Mouse (Mus musculus) hindbrain, embryonic 10.5 days (tissue): ENCODE results near the gene Hist1h2af. TPM values are rescaled to one million over a fixed set of nuclear protein-coding genes. Genes with fewer than 3 reads are reported as not detected.
"Not testable (repeated sequence)": the region's sequence is repeated elsewhere in the genome, so short reads cannot be mapped to it uniquely, and the experiment has no call there.

Source experiments
- DNase-seq: peaks from one replicate; pipeline ENCODE4 v3.0.0-alpha.2; 2017; ENCODE audit warnings: low spot score
- H3K27ac ChIP-seq: fragments of 300-500 bp; sonication (generic); 2 replicates; pipeline ENCODE4 v1.5.1; 2016; ENCODE audit warnings: mild to moderate bottlenecking, moderate library complexity
- H3K27me3 ChIP-seq: fragments of 300-500 bp; sonication (generic); 2 replicates; pipeline ENCODE4 v1.6.1; 2016; ENCODE audit warnings: mild to moderate bottlenecking; ENCODE audit not compliant: poor library complexity, insufficient read depth, severe bottlenecking
- H3K36me3 ChIP-seq: fragments of 300-500 bp; sonication (generic); 2 replicates; pipeline ENCODE4 v1.6.1; 2016; ENCODE audit warnings: mild to moderate bottlenecking, moderate library complexity
- H3K4me1 ChIP-seq: fragments of 300-500 bp; sonication (generic); replicated peaks from 2 replicates; pipeline ENCODE4 v1.6.1; 2016; ENCODE audit warnings: mild to moderate bottlenecking
- H3K4me3 ChIP-seq: fragments of 300-500 bp; sonication (generic); 2 replicates; pipeline ENCODE4 v1.5.1; 2016; ENCODE audit warnings: mild to moderate bottlenecking, moderate library complexity
- H3K9me3 ChIP-seq: fragments of 300-500 bp; sonication (generic); 2 replicates; pipeline ENCODE4 v1.6.1; 2016; ENCODE audit warnings: mild to moderate bottlenecking, moderate library complexity
- WGBS: fragments of 180-500 bp; shearing (Covaris S2); methylation state at CpG from one replicate; pipeline ENCODE4 v1.1.7; 2016; 5-methylcytosine and 5-hydroxymethylcytosine counted together
- polyA plus RNA-seq: library from polyadenylated mRNA; unstranded; fragments of >200 nt; fragmentation: Nextera tagmentation; extraction: Ambion mirVana; gene quantifications from 2 replicates; pipeline ENCODE4 v1.2.1, GENCODE M21; 2016

Gene Hist1h2af
- polyA plus RNA-seq, 1 experiment from 2014 or later: 9.2 TPM

GRCm38 (mm10) chr13:23573034-23573897 is 39.6 kb downstream of the Hist1h2af start:
- not testable (repeated sequence) for DNase-seq

GRCm38 (mm10) chr13:23573898-23574524 is 40.3 kb downstream of the Hist1h2af start, which contains the start of the genes Hist1h2bf and Hist1h2ad:
Gene Hist1h2bf (minus strand): TSS chr13:23574196.
Gene Hist1h2ad (plus strand): TSS chr13:23574381.
- peak; percentile 91 for DNase-seq
- not testable (repeated sequence) for H3K27me3 ChIP-seq, H3K9me3 ChIP-seq, H3K36me3 ChIP-seq
- H3K4me1 ChIP-seq: peaks cover 38% of the 10 kb centered on the region
- under 1% methylated on average over 42 of the region's 42 CpGs for WGBS
- H3K4me3 ChIP-seq: peak within 1 kb of the TSS; percentile 62
- peak within 1 kb of the TSS; percentile 91 for H3K27ac ChIP-seq

More at GRCm38 (mm10) chr13:23573034-23573897, 39.6 kb downstream of the Hist1h2af start:
- Histone ChIP-seq H3K4me1 (peaks cover 38% of the 10 kb centered on the region), H3K4me3 (peak overlapping the region; percentile 56), H3K27ac (peak overlapping the region; percentile 91)
- 8% methylated on average over 20 of the region's 20 CpGs for WGBS
- not testable (repeated sequence) for H3K36me3 ChIP-seq, H3K9me3 ChIP-seq, H3K27me3 ChIP-seq

- not testable (repeated sequence) for DNase-seq, H3K9me3 ChIP-seq, H3K27me3 ChIP-seq, H3K36me3 ChIP-seq
- Histone ChIP-seq H3K4me1 (peaks cover 38% of the 10 kb centered on the region), H3K27ac (peak overlapping the region; percentile 91), H3K4me3 (peak overlapping the region; percentile 62)
- WGBS: under 1% methylated on average over 11 of the region's 39 CpGs
Observed at GRCm38 (mm10) chr13:23574546-23575170, 41.0 kb downstream of the Hist1h2af start.

GRCm38 (mm10) chr13:23575271-23575851 is 41.7 kb downstream of the Hist1h2af start, which contains the start of gene Hist1h3d:
Gene Hist1h3d (plus strand): TSS chr13:23575763.
- no peaks in the 10 kb centered on the region for H3K27me3 ChIP-seq

GRCm38 (mm10) chr13:23575864-23576313 is 42.2 kb downstream of the Hist1h2af start:
- peaks cover 36% of the 10 kb centered on the region for H3K4me1 ChIP-seq
- H3K36me3 ChIP-seq, H3K9me3 ChIP-seq, H3K27me3 ChIP-seq, DNase-seq: not testable (repeated sequence)
- peak overlapping the region; percentile 93 for H3K27ac ChIP-seq
- peak overlapping the region; percentile 62 for H3K4me3 ChIP-seq
- under 1% methylated on average over 17 of the region's 40 CpGs for WGBS

More at GRCm38 (mm10) chr13:23575271-23575851, 41.7 kb downstream of the Hist1h2af start, which contains the start of gene Hist1h3d:
- no peaks in the 10 kb centered on the region for H3K36me3 ChIP-seq
- H3K4me3 ChIP-seq: peak within 1 kb of the TSS; percentile 62
- no peaks in the 10 kb centered on the region for H3K9me3 ChIP-seq
- peak within 1 kb of the TSS; percentile 93 for H3K27ac ChIP-seq
- peaks cover 33% of the 10 kb centered on the region for H3K4me1 ChIP-seq
- DNase-seq: peak; percentile 62
- under 1% methylated on average over 18 of the region's 18 CpGs for WGBS

- Histone ChIP-seq H3K9me3 (no peaks in the 10 kb centered on the region), H3K4me1 (peaks cover 38% of the 10 kb centered on the region), H3K27me3 (no peaks in the 10 kb centered on the region), H3K36me3 (no peaks in the 10 kb centered on the region), H3K4me3 (peak overlapping the region; percentile 62), H3K27ac (peak overlapping the region; percentile 93)
- 3% methylated on average over 7 of the region's 7 CpGs for whole genome bisulfite sequencing
- DNase-seq: peak; percentile 44
Observed at GRCm38 (mm10) chr13:23576351-23576881, 42.7 kb downstream of the Hist1h2af start.

GRCm38 (mm10) chr13:23576906-23577639 is 43.4 kb downstream of the Hist1h2af start:
- no peaks in the 10 kb centered on the region for H3K36me3 ChIP-seq
- no peaks in the 10 kb centered on the region for H3K27me3 ChIP-seq
- no peak for DNase-seq
- 51% methylated on average over 6 of the region's 6 CpGs for WGBS
- peak overlapping the region; percentile 62 for H3K4me3 ChIP-seq
- peak overlapping the region; percentile 93 for H3K27ac ChIP-seq
- no peaks in the 10 kb centered on the region for H3K9me3 ChIP-seq
- peaks cover 42% of the 10 kb centered on the region for H3K4me1 ChIP-seq

GRCm38 (mm10) chr13:23577835-23578234 is 44.1 kb downstream of the Hist1h2af start:
- WGBS: 88% methylated on average over 1 of the region's 1 CpGs
- Histone ChIP-seq H3K9me3 (no peaks in the 10 kb centered on the region), H3K4me3 (no peak overlapping the region), H3K4me1 (peaks cover 43% of the 10 kb centered on the region), H3K36me3 (no peaks in the 10 kb centered on the region), H3K27ac (peak overlapping the region; percentile 93), H3K27me3 (no peaks in the 10 kb centered on the region)
- no peak for DNase-seq

- under 1% methylated on average over 43 of the region's 43 CpGs for WGBS
- peak within 1 kb of the TSS; percentile 95 for H3K27ac ChIP-seq
- no peaks in the 10 kb centered on the region for H3K27me3 ChIP-seq
- no peaks in the 10 kb centered on the region for H3K9me3 ChIP-seq
- H3K4me1 ChIP-seq: peaks cover 51% of the 10 kb centered on the region
- H3K36me3 ChIP-seq: no peaks in the 10 kb centered on the region
- peak within 1 kb of the TSS; percentile 60 for H3K4me3 ChIP-seq
- DNase-seq: peak; percentile 96
Observed at GRCm38 (mm10) chr13:23581408-23582218, 47.9 kb downstream of the Hist1h2af start, which contains the start of gene Hist1h4d. Gene Hist1h4d (plus strand): TSS chr13:23581598.

- Histone ChIP-seq H3K27me3 (no peaks in the 10 kb centered on the region), H3K9me3 (no peaks in the 10 kb centered on the region), H3K27ac (peak overlapping the region; percentile 95), H3K36me3 (no peaks in the 10 kb centered on the region), H3K4me3 (peak overlapping the region; percentile 60), H3K4me1 (peaks cover 48% of the 10 kb centered on the region)
- WGBS: 3% methylated on average over 6 of the region's 6 CpGs
- peak; percentile 45 for DNase-seq
Observed at GRCm38 (mm10) chr13:23582219-23583056, 48.7 kb downstream of the Hist1h2af start.
